Mouse (Mus musculus): ENCODE results near the gene Bcas1.
A peak's percentile ranks its signal among the peaks of the same experiment; 100 is the strongest.
"Not testable (repeated sequence)": the region's sequence is repeated elsewhere in the genome, so short reads cannot be mapped to it uniquely, and the experiment has no call there.

Gene Bcas1

DNA sequence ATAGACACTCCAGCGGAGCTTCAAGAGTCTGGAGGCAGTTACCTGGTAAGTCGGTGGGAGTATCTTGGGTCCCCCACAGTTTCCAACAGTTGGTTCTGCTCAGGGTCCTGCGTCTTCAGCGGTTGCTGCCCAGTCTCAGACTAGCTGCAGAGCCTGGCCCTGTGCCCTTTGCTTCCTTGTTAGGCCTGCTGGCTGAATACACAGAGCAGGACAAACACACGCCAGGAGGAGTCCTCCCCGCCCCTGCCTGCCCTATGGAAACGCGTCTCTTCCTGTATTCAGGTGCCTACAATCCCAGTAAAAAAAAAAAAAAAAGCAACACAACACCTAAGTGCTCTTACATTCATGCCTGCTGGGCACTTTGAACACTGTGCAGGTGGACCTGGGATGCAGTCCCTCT is at the start of gene Bcas1:
Bcas1 (minus strand) TSS at position 142 of the 400 bp plus-strand sequence.
- no peak for DNase-seq

DNA sequence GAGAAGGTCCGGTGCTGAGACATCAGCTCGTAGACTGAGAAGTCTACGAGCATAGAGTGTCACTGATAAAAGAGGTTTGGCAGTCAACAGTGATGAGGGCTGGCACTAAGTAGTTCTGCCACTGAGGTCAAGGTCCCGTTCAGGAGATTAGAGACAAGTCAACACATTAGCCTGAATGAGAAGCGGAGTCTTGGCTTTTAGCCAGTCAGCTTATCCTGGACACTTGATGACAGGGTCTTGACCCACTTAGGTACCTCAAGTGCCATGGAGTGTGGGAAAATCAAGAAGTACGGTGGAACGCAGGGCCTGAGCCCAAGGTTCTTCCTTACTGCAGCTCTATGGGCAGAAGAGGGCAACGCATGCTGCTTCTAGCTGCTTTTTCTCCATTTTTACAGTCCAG is 49.0 kb upstream of the Bcas1 start:
- no peak for DNase-seq

DNA sequence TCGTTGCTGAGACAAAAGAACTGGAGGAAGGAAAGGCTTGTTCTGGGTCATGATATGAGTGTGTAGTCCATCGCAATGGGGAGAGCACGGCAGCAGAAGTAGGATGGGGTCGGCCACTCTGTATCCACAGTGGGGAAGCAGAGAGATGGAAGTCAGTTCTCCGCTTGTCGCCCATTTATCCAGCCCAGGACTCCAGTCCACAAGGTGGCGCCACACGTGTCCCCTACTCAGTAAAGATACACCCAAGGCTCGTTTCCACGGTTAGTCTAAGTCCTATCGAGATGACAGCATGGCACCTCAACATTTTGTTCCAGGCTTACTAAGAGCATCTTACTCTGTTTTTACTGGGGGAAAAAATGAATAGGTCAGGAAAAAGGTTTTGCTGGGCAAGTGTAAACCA is 48.6 kb upstream of the Bcas1 start:
- DNase-seq: no peak

GRCm38 (mm10) chr2:170475164-170475563 is 47.5 kb upstream of the Bcas1 start:
- peak; percentile 83 for DNase-seq

DNA sequence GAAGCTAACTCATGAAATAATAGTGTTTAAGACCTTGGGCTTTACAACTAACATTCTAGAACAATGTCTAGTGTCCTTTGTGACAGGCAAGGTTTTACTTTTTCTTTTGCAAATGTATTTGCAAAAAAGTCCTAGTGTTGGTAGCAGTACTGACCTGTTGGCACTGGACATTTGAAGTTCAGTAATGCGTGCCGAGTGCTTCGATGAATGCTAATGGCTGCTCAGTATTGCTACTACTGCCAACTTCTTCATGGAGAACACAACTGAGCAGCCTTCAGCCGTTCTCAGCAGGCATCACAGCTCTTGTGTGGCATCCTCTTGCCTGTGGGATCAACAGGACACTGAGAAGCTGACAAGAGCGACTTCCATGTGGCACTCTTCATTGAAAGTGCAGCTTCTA is 46.5 kb upstream of the Bcas1 start:
- DNase-seq: peak; percentile 22

DNA sequence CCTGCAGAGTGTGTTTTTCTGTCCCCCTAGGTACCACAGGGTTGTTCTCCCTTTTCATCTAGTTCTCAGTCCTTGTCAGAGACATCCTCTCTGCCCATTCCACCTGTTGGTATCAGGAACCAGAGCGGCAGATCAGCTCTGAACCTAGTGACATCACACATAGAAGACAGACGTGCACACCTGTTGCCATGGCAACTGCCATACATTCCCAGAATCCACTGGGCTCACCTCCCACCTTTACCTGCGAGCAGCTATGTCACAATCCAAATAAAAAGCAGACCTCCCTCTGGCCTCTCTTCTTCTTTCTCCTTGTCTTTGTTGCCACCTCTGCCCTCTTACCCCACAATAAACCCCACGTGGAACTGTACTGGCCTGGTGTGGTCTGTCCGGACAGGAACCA is 42.9 kb upstream of the Bcas1 start:
- no peak for DNase-seq

DNA sequence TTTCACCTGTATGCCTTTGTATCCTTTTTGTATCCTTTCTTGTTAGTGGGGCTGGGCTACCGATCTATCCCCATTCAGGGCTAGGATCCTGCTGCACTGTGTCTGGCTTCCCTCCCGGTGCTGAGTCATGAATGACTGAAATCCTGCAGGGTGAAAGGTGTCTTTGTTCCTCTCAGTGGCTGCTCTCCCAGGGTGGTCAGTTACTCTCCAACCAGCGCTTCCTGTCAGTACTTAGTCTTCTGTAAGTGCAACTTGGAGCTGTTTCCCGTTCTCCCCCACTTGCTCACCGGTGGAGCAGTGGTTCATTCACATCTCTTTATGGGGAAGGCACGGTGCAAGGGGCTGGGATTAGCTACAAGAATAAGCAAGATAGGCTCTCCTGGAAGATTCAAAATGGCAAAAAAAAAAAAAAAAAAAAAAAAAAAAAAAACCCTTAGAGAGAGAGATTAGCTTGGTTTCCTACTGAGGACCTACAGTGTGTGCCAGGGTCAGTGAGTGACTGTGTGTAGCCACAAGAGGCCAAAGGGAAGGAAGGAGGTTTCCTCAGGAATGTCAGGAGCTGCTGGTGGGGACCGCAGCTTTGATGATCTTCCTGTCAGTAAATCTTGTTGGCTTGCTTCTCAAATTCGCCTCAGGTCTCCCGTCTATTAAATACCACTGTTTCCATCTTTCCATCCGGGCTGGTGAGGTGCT is 42.1 kb upstream of the Bcas1 start:
- DNase-seq: peak; percentile 86

- no peak for DNase-seq
These were observed 40.4 kb upstream of the Bcas1 start for GRCm38 (mm10) chr2:170468009-170468408.

GRCm38 (mm10) chr2:170464817-170465216 is 37.2 kb upstream of the Bcas1 start:
- peak; percentile 76 for DNase-seq

DNA sequence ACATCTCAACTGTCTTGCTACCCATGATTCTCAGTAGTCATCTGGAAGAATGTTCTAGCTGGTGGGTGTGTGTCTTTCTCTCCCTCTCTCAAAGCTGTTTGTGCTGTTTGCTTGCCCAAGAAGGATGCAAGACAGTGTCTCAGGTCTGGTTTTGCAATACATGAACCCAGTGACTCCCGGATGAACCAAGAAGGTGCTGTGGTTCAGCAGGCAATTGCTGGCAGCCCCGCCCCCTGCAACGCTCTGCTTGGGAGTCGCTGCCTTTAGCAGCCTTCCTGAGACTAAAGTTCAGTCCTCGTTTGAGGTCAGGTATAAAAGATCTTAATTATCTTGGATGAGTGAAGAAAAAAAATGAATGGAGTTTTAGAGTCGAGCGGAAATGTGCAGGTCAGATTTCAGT is 34.0 kb upstream of the Bcas1 start:
- peak; percentile 81 for DNase-seq

- DNase-seq: peak; percentile 83
These were observed 32.2 kb upstream of the Bcas1 start for GRCm38 (mm10) chr2:170459805-170460204.

DNA sequence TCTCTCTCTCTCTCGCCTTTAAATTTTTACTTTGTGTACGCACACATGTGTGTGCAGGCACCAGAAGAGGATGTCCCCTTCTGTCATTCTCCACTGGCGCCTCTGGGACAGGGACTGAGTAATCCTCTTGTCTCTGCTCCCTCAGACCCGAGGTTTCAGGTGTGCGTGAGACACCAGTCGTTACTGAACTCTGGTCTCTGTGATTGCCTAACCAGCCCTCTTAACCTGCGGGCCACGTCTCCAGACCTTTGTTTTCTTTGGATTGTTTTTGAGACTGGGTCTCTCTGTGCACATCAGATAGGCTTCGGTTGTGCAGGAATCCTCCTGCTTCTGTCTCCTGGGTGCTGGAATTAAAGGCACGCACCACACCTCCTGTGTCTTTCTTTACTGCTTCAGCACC is 31.5 kb upstream of the Bcas1 start:
- no peak for DNase-seq

DNA sequence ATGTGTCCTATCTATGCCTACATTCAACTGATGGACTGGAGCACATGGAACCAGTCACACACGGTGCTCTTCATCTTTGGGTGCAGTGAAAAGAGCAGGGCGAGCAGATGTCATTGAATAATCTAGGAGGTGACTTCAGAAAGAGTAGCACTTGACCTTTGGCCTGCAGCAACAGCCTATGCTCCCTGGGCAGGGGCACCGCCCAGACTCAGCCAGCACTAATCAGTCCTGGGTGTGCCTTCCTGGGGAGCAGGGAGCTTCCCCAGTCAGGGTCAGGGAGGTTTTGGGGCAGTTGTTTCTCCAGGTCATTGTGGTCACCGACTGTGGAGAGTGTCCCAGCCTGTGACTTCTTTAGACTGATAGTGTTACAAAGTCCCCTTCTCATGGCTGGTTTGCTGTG is 26.2 kb upstream of the Bcas1 start:
- not testable (repeated sequence) for DNase-seq

- peak; percentile 76 for DNase-seq
These were observed 23.3 kb upstream of the Bcas1 start for GRCm38 (mm10) chr2:170450933-170451332.

DNA sequence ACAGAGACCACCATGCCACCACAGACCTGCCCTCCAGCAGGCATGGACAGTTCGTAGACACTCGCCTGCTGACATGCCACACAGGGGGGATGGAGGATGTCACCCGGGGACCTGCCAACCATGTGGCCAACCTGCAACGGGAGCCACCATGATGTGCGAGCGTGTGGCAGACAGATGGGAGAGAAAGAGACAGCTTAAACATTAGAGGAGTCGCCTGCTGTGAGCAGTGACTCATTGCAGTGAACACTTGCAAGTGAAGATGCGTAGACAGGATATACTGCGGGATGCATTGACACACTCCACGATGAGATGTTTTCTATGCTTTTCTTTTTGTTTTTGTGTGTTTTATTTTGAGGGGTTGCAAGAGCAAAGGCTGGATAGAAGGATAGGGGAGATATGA is 20.0 kb upstream of the Bcas1 start:
- no peak for DNase-seq

DNA sequence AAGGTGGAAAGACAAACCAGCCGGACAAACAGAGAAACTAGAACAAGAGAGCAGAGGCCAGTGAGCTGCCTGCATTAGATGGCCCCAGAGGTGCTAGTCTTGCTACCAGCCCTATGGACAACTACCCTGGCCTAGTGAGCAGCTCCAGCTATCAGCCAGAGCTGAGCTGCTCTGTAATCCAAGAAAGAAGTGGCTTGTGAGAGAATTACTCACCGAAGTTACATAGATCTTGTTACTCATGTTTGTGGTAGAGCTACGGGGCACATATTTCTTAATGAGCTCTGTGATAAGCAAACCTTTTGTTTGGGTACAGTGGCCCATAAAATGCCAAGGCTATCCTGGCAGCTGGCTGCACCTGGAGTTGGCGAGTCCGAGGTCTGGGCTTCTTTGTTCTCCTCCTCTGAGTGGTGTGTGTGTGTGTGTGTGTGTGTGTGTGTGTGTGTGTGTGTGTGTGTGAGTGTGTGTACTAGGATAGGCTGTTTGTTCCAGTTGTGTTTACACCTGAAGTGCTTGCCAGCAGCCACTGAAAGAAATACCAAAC is 19.3 kb upstream of the Bcas1 start:
- no peak for DNase-seq

DNA sequence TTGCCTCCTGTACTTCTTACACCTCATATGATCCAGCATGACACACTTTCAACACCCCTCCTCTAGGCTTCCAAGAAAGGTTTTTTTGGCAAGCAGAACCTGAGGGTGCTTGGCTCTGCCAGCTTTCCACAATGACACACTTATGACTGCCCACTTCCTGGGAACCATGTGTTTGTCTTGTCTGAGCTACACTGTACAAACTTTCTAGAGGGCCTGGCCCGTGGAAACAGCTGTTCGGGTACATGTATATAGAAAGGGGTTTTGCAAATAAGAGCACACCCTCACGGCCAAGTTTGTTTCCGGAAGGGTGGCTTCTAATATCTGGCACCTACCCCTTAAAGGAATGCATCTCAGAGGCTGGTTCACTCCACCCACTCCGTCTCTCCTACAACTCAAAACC is 18.2 kb upstream of the Bcas1 start:
- DNase-seq: no peak

DNA sequence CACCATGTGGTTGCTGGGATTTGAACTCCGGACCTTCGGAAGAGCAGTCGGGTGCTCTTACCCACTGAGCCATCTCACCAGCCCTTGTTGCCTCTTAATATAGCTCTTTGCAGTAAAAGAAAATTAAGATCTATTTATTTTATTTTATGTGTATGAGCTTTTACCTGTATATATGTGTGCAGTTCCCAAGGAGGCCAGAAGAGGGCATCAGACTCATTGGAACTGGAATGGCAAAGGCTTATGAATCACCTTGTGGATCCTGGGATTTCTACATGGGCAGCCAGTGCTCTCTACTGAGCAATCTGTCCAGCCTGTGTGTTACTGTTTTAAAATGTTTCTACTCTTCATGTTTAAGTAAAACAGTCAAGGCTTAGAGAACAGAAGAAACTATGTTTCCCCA is 14.9 kb upstream of the Bcas1 start:
- DNase-seq: peak; percentile 31

DNA sequence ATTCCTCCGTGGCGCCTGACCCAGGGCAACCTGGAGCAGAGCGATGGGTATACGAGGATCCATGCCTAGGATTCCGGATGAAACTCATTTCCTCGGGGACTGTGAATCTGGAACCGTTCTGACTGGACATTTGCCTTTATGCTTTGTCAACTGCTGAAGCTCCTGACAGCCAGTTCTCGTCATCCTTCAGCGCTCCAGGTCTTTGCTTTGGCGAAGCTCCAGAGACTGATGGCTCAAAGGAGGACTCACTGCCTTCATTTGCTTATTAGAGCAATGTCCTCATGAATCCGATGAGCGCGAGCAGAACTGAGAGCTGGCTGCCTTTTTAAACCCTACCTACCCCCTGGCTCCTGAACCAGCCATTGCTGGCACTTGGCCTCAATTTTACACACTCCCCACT is 11.1 kb upstream of the Bcas1 start:
- DNase-seq: no peak

- DNase-seq: no peak
These were observed 8.6 kb upstream of the Bcas1 start for GRCm38 (mm10) chr2:170436204-170436603.

DNA sequence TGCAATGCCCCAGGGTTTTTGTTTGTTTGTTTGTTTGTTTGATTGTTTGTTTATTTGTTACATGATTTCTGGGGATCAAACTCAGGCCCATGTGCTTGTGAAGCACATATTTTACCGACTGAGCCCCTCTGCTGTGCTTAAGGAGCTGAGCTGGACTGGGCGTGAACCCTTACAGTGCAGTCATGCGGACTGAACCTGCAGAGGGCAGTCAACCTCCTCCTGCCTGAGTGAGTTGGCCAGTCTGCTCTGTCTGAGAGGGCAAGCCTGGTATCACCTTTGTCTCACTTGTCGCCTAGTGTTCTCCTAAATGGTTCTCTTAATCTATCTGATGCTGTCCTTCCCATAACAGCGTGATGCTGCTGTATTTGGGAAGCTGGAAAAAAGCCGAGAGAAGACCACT is 4.5 kb upstream of the Bcas1 start:
- no peak for DNase-seq

GRCm38 (mm10) chr2:170428966-170429365 is 1.3 kb upstream of the Bcas1 start:
- no peak for DNase-seq

GRCm38 (mm10) chr2:170424131-170424530 is 3.5 kb downstream of the Bcas1 start:
- no peak for DNase-seq

- no peak for DNase-seq
These were observed 5.7 kb downstream of the Bcas1 start for GRCm38 (mm10) chr2:170421924-170422323.

DNA sequence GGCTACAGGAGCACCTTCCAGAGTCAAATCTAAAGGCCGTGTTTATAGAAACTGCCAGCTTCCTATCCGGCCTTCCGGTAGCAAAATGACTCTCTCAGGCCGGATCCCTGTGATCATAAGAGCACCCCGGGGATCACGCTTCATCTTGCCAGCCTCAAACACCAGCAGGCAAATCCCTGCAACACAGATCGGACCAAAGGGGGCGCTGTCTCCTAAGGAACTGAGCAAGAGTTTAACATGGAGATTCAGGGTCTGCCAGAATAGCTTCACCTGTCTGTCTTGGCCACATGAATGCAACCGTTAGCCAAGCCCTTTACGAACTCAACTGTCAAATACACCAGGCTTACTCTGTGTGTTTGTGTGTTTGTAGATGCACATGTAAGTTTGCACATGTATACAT is 8.9 kb downstream of the Bcas1 start:
- no peak for DNase-seq
